Comparison of ENCODE assay signal across 21 mouse cellular contexts in genomic region chr17:70455036-70455435, GRCm38 (mm10).
A peak's percentile ranks its signal among the peaks of the same experiment; 100 is the strongest.
DNase-seq lines count a peak whose midpoint lies in the region.
"Had no signal": no experiment of that assay in that cellular context is flagged by ENCODE, and none has a peak within 500 bp of the region (broad histone marks: within the 10 kb centered on the region; RNA-seq: fewer than 3 reads in every experiment).

No protein-coding gene starts in this region.

- peak; percentile 27 to 48 for DNase-seq in thymus, adult 18-20 months
- no peak for DNase-seq in thymus, postnatal 0 days (ENCODE audit: low spot score)
- peak; percentile 1 to 11 for DNase-seq in natural killer cell, adult 2 months (ENCODE audit: low spot score in 2 of 2)
- peak; percentile 48 for DNase-seq in thymus, postnatal 14 days
- peak; percentile 27 for DNase-seq in thymus, postnatal 4 days
- no peak for DNase-seq in left cerebral cortex, postnatal 36 days (ENCODE audit: low spot score in 2 of 2)
- no peak for DNase-seq in embryo, embryonic 9.5 days (ENCODE audit: extremely low spot score)
- DNase-seq in layer of hippocampus, postnatal 10 days (ENCODE audit: low spot score in 2 of 2) = no peak
- DNase-seq: adrenal gland, adult 8-10 months; adrenal gland, postnatal 36 days; B cell, adult 2 months; cerebellum, adult 18-20 months; cerebellum, adult 9-10 months; cerebellum, postnatal 14 days; embryo, embryonic 11 days; forebrain, postnatal 0 days; gastrocnemius, adult 2 months; gastrocnemius, postnatal 14 days; heart, adult 18-20 months; heart, postnatal 14 days; heart, postnatal 4 days had no signal

- intact Hi-C loops in left cerebral cortex, postnatal 36 days (cut with DNase I) = no loop called here

Comparison
In these comparisons a context has a peak if more than half of its experiments do, and no peak if none do; other contexts are left out.
1. DNase-seq: peak in thymus, adult 18-20 months (2 of 2), natural killer cell, adult 2 months (2 of 2), thymus, postnatal 14 days (single experiment) and thymus, postnatal 4 days (single experiment); none in thymus, postnatal 0 days (single experiment), left cerebral cortex, postnatal 36 days (0 of 2), embryo, embryonic 9.5 days (single experiment) and layer of hippocampus, postnatal 10 days (0 of 2).